Mouse (Mus musculus): ENCODE data around the gene AU040320. TPM values are rescaled to one million over a fixed set of nuclear protein-coding genes. Genes with fewer than 3 reads are reported as not detected.

The AU040320 gene
- polyA plus RNA-seq, 1 experiment from 2014 or later = 17.4 TPM

DNA sequence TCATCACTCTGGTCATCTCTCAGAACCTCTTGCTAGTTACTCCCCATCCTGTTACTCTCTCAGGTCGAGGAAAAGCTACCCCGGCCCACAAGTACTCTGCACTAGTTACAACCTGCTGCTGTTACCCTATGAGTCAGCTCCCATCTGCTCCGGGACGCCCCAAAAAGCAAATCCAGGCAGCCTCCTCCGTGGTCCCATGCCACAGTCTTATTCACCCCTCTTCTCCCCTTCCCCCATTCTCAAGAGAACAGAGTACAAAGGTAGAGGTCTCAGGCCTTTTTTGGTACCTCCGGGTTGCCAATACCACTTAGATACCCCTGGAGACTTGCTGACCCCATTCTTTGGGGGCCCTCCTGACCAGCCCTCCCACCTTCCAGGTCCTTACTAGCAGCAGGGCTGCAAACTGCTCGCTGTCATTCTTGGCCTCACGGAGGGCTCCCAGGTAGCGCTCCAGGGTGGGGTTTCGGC is 1.8 kb upstream of the AU040320 start:
- Histone ChIP-seq H3K9ac (peak overlapping the region; percentile 85), H3K9me3 (no peaks in the 10 kb centered on the region), H3K4me2 (peak overlapping the region; percentile 100), H3K36me3 (peaks cover 38% of the 10 kb centered on the region), H3K27ac (0 out of 2 replicates have a peak overlapping the region, but pooled peaks have one; percentile 16), H3K4me3 (peak overlapping the region; percentile 93), H3K27me3 (no peaks in the 10 kb centered on the region), H3K4me1 (peaks cover 52% of the 10 kb centered on the region)
- no peak for ATAC-seq (ENCODE audit: insufficient number of reproducible peaks, insufficient read depth, low FRiP score, low TSS enrichment, low read depth)
- 51% methylated on average over 10 of the region's 10 CpGs for WGBS

- peak overlapping the region; percentile 100 for H3K4me2 ChIP-seq
- H3K27ac ChIP-seq = peak overlapping the region; percentile 55; the same call in 1 of the 2 replicates
- WGBS = 3% methylated on average over 13 of the region's 13 CpGs
- peak overlapping the region; percentile 85 for H3K9ac ChIP-seq
- no peaks in the 10 kb centered on the region for H3K27me3 ChIP-seq
- H3K9me3 ChIP-seq = no peaks in the 10 kb centered on the region
- H3K4me3 ChIP-seq = peak overlapping the region; percentile 93
- peaks cover 52% of the 10 kb centered on the region for H3K4me1 ChIP-seq
- no peak for ATAC-seq (ENCODE audit: insufficient number of reproducible peaks, insufficient read depth, low FRiP score, low TSS enrichment, low read depth)
- H3K36me3 ChIP-seq = peaks cover 33% of the 10 kb centered on the region
These were observed 1.2 kb upstream of the AU040320 start for GRCm38 (mm10) chr4:126752024-126752607.

DNA sequence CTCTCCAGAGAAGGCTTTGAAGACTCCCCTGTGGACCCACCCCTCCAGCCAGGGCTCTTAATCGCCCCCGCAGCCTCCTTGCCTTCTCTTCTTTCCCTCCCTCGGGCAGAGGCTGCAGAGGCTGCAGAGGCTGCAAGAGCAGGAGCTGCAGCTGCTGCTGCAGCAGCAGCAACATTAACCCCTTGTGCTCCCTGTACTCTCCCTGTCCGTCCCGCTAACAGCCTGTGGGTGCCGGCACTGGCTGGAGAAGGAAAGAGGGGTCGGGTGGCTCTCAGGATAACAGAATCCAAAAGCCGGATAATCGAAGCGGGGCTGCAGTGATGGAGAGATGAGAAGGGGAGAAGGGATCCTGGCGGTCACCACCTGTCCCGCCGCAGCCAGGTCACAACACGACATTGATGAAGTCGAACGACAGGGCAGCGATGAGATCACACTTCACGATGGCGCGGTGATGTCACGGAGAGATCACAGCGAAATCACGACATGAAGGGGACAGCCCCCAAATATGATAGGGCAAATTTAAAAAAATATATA is 669 bp upstream of the AU040320 start:
- Histone ChIP-seq H3K4me2 (peak overlapping the region; percentile 100), H3K9me3 (no peaks in the 10 kb centered on the region), H3K36me3 (peaks cover 30% of the 10 kb centered on the region), H3K9ac (peak overlapping the region; percentile 85), H3K27me3 (no peaks in the 10 kb centered on the region), H3K27ac (peak overlapping the region; percentile 95), H3K4me1 (peaks cover 52% of the 10 kb centered on the region), H3K4me3 (peak overlapping the region; percentile 93)
- ATAC-seq (ENCODE audit: insufficient number of reproducible peaks, insufficient read depth, low FRiP score, low TSS enrichment, low read depth) = no peak
- WGBS = under 1% methylated on average over 23 of the region's 23 CpGs

DNA sequence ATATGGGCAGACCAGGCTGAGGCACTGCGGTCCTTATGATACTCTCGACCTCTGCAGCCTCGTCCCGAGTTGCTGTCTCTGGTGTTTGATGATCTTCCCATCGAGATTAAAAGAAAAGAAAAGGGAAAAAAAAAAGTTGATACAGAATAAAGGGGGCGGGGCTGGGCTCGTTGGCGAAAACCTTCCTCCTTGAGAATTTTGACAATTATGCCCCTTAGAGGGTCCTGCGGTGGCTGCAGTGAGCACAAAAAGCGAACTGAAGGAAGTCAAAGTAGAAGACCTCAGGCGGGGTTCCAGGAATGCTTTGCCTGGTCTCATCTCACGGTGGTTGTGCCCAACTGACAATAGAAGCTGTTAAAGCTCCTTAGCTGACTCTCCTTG is 877 bp downstream of the AU040320 start:
- Histone ChIP-seq H3K36me3 (peaks cover 23% of the 10 kb centered on the region), H3K27me3 (no peaks in the 10 kb centered on the region), H3K4me3 (peak overlapping the region; percentile 93), H3K4me2 (peak overlapping the region; percentile 100), H3K4me1 (peaks cover 42% of the 10 kb centered on the region), H3K9me3 (no peaks in the 10 kb centered on the region), H3K27ac (peak overlapping the region; percentile 95; the same call in 1 of the 2 replicates), H3K9ac (peak overlapping the region; percentile 85)
- ATAC-seq (ENCODE audit: insufficient number of reproducible peaks, insufficient read depth, low FRiP score, low TSS enrichment, low read depth) = no peak
- under 1% methylated on average over 12 of the region's 12 CpGs for WGBS

- H3K36me3 ChIP-seq = peaks cover 23% of the 10 kb centered on the region
- peak overlapping the region; percentile 93 for H3K4me3 ChIP-seq
- H3K9me3 ChIP-seq = no peaks in the 10 kb centered on the region
- peak overlapping the region; percentile 100 for H3K4me2 ChIP-seq
- no peaks in the 10 kb centered on the region for H3K27me3 ChIP-seq
- 52% methylated on average over 12 of the region's 12 CpGs for WGBS
- peaks cover 37% of the 10 kb centered on the region for H3K4me1 ChIP-seq
- ATAC-seq (ENCODE audit: insufficient number of reproducible peaks, insufficient read depth, low FRiP score, low TSS enrichment, low read depth) = no peak
- H3K27ac ChIP-seq = no peak overlapping the region
- peak overlapping the region; percentile 40; the same call in 1 of the 2 replicates for H3K9ac ChIP-seq
These were observed 1.5 kb downstream of the AU040320 start for GRCm38 (mm10) chr4:126754736-126755374.

GRCm38 (mm10) chr4:126756766-126757165 is 3.4 kb downstream of the AU040320 start:
- Histone ChIP-seq H3K27me3 (no peaks in the 10 kb centered on the region), H3K4me3 (no peak overlapping the region), H3K4me2 (no peak overlapping the region), H3K4me1 (peaks cover 20% of the 10 kb centered on the region), H3K9ac (no peak overlapping the region), H3K9me3 (no peaks in the 10 kb centered on the region), H3K27ac (no peak overlapping the region), H3K36me3 (peaks cover 27% of the 10 kb centered on the region)
- 84% methylated on average over 4 of the region's 4 CpGs for WGBS
- no peak for ATAC-seq (ENCODE audit: insufficient number of reproducible peaks, insufficient read depth, low FRiP score, low TSS enrichment, low read depth)

GRCm38 (mm10) chr4:126758299-126758698 is 5.0 kb downstream of the AU040320 start:
- Histone ChIP-seq H3K4me1 (peaks cover 10% of the 10 kb centered on the region), H3K27ac (no peak overlapping the region), H3K36me3 (peaks cover 31% of the 10 kb centered on the region), H3K4me3 (no peak overlapping the region), H3K9me3 (no peaks in the 10 kb centered on the region), H3K4me2 (no peak overlapping the region), H3K9ac (no peak overlapping the region), H3K27me3 (no peaks in the 10 kb centered on the region)
- 83% methylated on average over 5 of the region's 5 CpGs for WGBS
- ATAC-seq (ENCODE audit: insufficient number of reproducible peaks, insufficient read depth, low FRiP score, low TSS enrichment, low read depth) = no peak

- H3K9me3 ChIP-seq = no peaks in the 10 kb centered on the region
- WGBS = 83% methylated on average over 2 of the region's 2 CpGs
- H3K27me3 ChIP-seq = no peaks in the 10 kb centered on the region
- peaks cover 7% of the 10 kb centered on the region for H3K4me1 ChIP-seq
- H3K9ac ChIP-seq = no peak overlapping the region
- H3K4me3 ChIP-seq = no peak overlapping the region
- H3K27ac ChIP-seq = no peak overlapping the region
- ATAC-seq (ENCODE audit: insufficient number of reproducible peaks, insufficient read depth, low FRiP score, low TSS enrichment, low read depth) = no peak
- no peak overlapping the region for H3K4me2 ChIP-seq
- H3K36me3 ChIP-seq = peaks cover 34% of the 10 kb centered on the region
These were observed 6.1 kb downstream of the AU040320 start for GRCm38 (mm10) chr4:126759435-126759834.

GRCm38 (mm10) chr4:126762586-126763359 is 9.4 kb downstream of the AU040320 start:
- no peaks in the 10 kb centered on the region for H3K4me1 ChIP-seq
- WGBS = 79% methylated on average over 11 of the region's 11 CpGs
- H3K9me3 ChIP-seq = no peaks in the 10 kb centered on the region
- no peak for ATAC-seq (ENCODE audit: insufficient number of reproducible peaks, insufficient read depth, low FRiP score, low TSS enrichment, low read depth)
- no peak overlapping the region for H3K4me3 ChIP-seq
- peaks cover 32% of the 10 kb centered on the region for H3K36me3 ChIP-seq
- no peaks in the 10 kb centered on the region for H3K27me3 ChIP-seq
- H3K27ac ChIP-seq = no peak overlapping the region
- H3K4me2 ChIP-seq = no peak overlapping the region
- no peak overlapping the region for H3K9ac ChIP-seq

GRCm38 (mm10) chr4:126763483-126763882 is 10.1 kb downstream of the AU040320 start:
- Histone ChIP-seq H3K4me2 (no peak overlapping the region), H3K9ac (no peak overlapping the region), H3K9me3 (no peaks in the 10 kb centered on the region), H3K27ac (no peak overlapping the region), H3K27me3 (no peaks in the 10 kb centered on the region), H3K4me3 (no peak overlapping the region), H3K36me3 (peaks cover 29% of the 10 kb centered on the region), H3K4me1 (no peaks in the 10 kb centered on the region)
- WGBS = 86% methylated on average over 2 of the region's 2 CpGs
- ATAC-seq (ENCODE audit: insufficient number of reproducible peaks, insufficient read depth, low FRiP score, low TSS enrichment, low read depth) = no peak

GRCm38 (mm10) chr4:126769800-126770563 is 16.6 kb downstream of the AU040320 start:
- no peak overlapping the region for H3K9ac ChIP-seq
- peaks cover 12% of the 10 kb centered on the region; the same call in 1 of the 2 replicates for H3K36me3 ChIP-seq
- no peak overlapping the region for H3K27ac ChIP-seq
- 90% methylated on average over 9 of the region's 9 CpGs for WGBS
- no peaks in the 10 kb centered on the region for H3K9me3 ChIP-seq
- ATAC-seq (ENCODE audit: insufficient number of reproducible peaks, insufficient read depth, low FRiP score, low TSS enrichment, low read depth) = no peak
- H3K4me3 ChIP-seq = no peak overlapping the region
- no peaks in the 10 kb centered on the region for H3K4me1 ChIP-seq
- no peaks in the 10 kb centered on the region for H3K27me3 ChIP-seq
- H3K4me2 ChIP-seq = no peak overlapping the region

All from embryonic facial prominence, embryonic 13.5 days (tissue).